Mouse (Mus musculus) cortical plate, adult 2 months (tissue): ENCODE measurements around the gene Actn1.

Source experiments
- CTCF ChIP-seq: fragments of 200-500 bp; IDR thresholded peaks from 2 replicates; pipeline ENCODE4 v1.5.1; 2011; ENCODE audit warnings: mild to moderate bottlenecking, control low read depth, low read length; ENCODE audit not compliant: insufficient read depth; ENCODE audit errors: extremely low read depth
- POLR2A ChIP-seq: fragments of 200-500 bp; IDR thresholded peaks from 2 replicates; pipeline ENCODE4 v1.6.1; 2011; ENCODE audit warnings: mild to moderate bottlenecking, low read length, control low read depth; ENCODE audit not compliant: insufficient read depth; ENCODE audit errors: extremely low read depth

- TF ChIP-seq CTCF = no peak
- TF ChIP-seq POLR2A = no peak
Measured at GRCm38 (mm10) chr12:80184041-80184440, 76.1 kb downstream of the Actn1 start.
